Mouse (Mus musculus): Measurements from ENCODE around the gene Pip4k2b. TPM values are rescaled to one million over a fixed set of nuclear protein-coding genes. Genes with fewer than 3 reads are reported as not detected.

Gene Pip4k2b
- polyA plus RNA-seq, 1 experiment, result 17.6 TPM

DNA sequence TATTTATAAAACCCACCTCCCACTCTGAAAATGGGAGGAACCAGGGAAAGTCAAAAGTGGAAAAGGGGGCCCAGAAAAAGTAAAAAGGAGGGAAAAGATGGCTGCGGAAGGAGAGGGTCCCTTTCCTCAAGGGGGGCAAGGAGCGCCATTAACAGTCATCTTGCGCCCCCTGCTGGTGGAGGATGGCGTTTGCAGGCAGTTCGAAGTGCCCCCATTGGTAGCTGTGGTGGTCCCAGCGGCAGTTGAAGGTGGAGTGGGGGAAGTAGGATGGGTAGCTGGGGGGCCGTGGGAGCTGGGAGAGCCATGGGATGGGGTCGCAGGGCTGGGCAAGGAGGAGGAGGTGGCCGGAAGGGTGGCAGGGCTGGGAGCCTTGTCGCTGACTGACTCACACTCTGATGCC lies 54.6 kb downstream of the Pip4k2b start:
- H3K27ac ChIP-seq (ENCODE audit: insufficient read depth, low read length), result no peak overlapping the region
- DNase-seq (ENCODE audit: low read depth in 1 of 2, low spot score in 2 of 2), result peak in 1 of 2 experiments; percentile 60

DNA sequence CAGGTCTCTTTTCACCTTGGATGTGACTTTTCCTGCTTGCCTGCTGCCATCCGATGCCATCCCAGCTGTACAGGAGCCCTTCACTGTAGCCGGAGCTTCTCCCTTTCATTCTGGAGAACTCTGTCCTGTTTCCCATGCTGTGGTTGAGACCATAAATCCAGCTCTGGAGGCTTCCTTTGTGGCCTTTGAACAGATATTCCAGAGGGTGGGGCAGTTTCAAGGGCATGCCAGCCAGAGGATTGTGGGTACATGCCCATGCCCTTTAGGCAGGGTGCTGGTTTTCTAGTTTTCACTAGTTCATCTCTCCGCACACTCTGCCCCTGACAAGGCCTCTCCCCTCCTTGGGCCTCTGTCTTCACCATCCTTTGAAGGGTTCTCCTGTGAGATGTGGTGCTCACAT lies 57.4 kb downstream of the Pip4k2b start:
- TF ChIP-seq CTCF (IDR thresholded peaks at IDR 0.05; ENCODE audit: extremely low read depth, insufficient read depth, insufficient read length, insufficient replicate concordance) (no peak), POLR2A (IDR thresholded peaks at IDR 0.05; ENCODE audit: low read depth, low read length) (no peak)
- Histone ChIP-seq H3K4me3 (ENCODE audit: extremely low read depth, insufficient read depth, insufficient read length) (no peak overlapping the region), H3K27ac (ENCODE audit: insufficient read depth, low read length) (no peak overlapping the region), H3K4me1 (ENCODE audit: control insufficient read depth, insufficient read depth, insufficient read length) (peaks cover 21% of the 10 kb centered on the region), H3K27me3 (ENCODE audit: control insufficient read depth, insufficient read depth, low read length) (no peaks in the 10 kb centered on the region), H3K36me3 (ENCODE audit: control insufficient read depth, insufficient read depth, low read length) (0 out of 2 replicates have a peak, but pooled peaks cover 1% of the 10 kb centered on the region)
- no peak for DNase-seq (ENCODE audit: low read depth in 1 of 2, low spot score in 2 of 2)
- 97% methylated on average over 3 of the region's 3 CpGs for WGBS

More for the DNA sequence above, 54.6 kb downstream of the Pip4k2b start:
- 25% methylated on average over 10 of the region's 10 CpGs for WGBS
- TF ChIP-seq POLR2A (IDR thresholded peaks at IDR 0.05; ENCODE audit: low read depth, low read length) (no peak), CTCF (IDR thresholded peaks at IDR 0.05; ENCODE audit: extremely low read depth, insufficient read depth, insufficient read length, insufficient replicate concordance) (peak; percentile 98)
- Histone ChIP-seq H3K4me1 (ENCODE audit: control insufficient read depth, insufficient read depth, insufficient read length) (peaks cover 7% of the 10 kb centered on the region), H3K36me3 (ENCODE audit: control insufficient read depth, insufficient read depth, low read length) (0 out of 2 replicates have a peak, but pooled peaks cover 1% of the 10 kb centered on the region), H3K4me3 (ENCODE audit: extremely low read depth, insufficient read depth, insufficient read length) (no peak overlapping the region), H3K27me3 (ENCODE audit: control insufficient read depth, insufficient read depth, low read length) (no peaks in the 10 kb centered on the region)

DNA sequence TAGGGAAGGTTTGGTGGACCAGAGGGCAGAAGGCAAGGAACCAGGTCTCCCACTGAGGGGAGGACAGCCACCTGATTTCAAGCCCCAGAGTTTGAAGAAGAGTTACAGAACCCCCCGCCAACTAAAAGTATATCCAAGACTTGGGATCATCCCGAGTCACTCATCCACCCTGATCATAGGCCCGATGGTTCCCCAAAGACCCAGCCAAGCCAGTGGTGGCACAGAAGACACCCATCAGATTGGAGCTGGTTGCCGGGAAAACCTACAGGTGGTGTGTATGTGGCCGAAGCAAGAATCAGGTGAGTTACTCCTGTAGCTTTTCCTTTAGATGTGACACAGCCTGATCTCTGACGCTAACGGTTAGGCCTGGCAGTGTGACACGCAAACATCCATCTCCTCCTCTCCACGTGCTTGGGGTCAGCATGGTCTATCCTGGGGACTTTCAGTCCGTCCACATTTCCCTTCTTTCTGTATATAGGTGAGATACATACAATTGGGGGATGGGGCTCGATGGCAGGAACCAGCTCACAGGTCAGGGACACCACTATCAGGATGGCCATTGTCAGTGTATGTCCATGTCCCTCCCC lies 58.1 kb downstream of the Pip4k2b start:
- H3K4me3 ChIP-seq (ENCODE audit: extremely low read depth, insufficient read depth, insufficient read length), result peak overlapping the region; percentile 42; the same call in 1 of the 2 replicates
- peak overlapping the region; percentile 17; the same call in 1 of the 2 replicates for H3K27ac ChIP-seq (ENCODE audit: insufficient read depth, low read length)

DNA sequence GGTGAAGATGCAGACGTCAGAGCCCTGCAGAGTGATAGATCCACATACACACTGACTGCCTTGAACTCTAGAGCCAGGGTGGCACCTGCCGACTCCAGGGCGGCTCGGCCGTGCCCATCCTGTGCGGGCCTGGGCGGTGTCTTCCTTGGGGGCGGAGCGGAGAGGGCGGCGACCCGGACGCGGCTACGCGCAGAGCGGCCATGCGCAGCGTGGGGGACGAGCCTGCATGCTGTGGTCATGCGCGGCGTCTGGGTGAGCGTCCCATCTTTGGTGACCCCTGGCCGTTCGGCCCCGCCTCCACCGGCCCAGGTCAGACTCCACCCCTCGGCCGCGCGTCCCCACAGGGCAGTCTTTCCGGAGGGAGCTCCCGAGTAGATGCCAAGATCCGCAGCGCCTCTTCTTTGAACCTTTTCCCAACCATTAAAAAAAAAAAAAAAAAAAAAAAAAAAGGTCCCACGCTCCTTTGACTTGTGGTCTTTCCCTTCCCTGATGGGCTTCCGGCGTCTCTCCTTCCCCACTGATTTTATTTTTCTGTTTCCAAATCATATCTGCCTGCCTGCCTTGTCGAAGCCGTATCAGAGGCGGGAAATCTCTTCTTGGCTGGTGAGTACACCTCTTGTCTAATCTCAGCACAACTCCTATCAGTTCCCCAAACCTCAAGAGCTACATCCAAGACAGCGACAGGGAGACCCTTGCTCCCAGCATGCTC lies 58.7 kb downstream of the Pip4k2b start, which contains the start of gene Cisd3:
Gene Cisd3, plus strand, starts transcription at position 214 of the 709 bp plus-strand sequence.
- Histone ChIP-seq H3K36me3 (ENCODE audit: control insufficient read depth, insufficient read depth, low read length) (peaks cover 9% of the 10 kb centered on the region), H3K4me1 (ENCODE audit: control insufficient read depth, insufficient read depth, insufficient read length) (peaks cover 21% of the 10 kb centered on the region), H3K4me3 (ENCODE audit: extremely low read depth, insufficient read depth, insufficient read length) (peak within 1 kb of the TSS; percentile 55; the same call in 1 of the 2 replicates), H3K27ac (ENCODE audit: insufficient read depth, low read length) (peak within 1 kb of the TSS; percentile 97), H3K27me3 (ENCODE audit: control insufficient read depth, insufficient read depth, low read length) (no peaks in the 10 kb centered on the region)
- peak; percentile 72 for TF ChIP-seq POLR2A (IDR thresholded peaks at IDR 0.05; ENCODE audit: low read depth, low read length)
- TF ChIP-seq CTCF (IDR thresholded peaks at IDR 0.05; ENCODE audit: extremely low read depth, insufficient read depth, insufficient read length, insufficient replicate concordance), result no peak
- WGBS, result 2% methylated on average over 43 of the region's 43 CpGs
- peak; percentile 61 to 93 for DNase-seq (ENCODE audit: low read depth in 1 of 2, low spot score in 2 of 2)

More for the DNA sequence above, 58.1 kb downstream of the Pip4k2b start:
- no peak for DNase-seq (ENCODE audit: low read depth in 1 of 2, low spot score in 2 of 2)
- Histone ChIP-seq H3K27me3 (ENCODE audit: control insufficient read depth, insufficient read depth, low read length) (no peaks in the 10 kb centered on the region), H3K36me3 (ENCODE audit: control insufficient read depth, insufficient read depth, low read length) (peaks cover 7% of the 10 kb centered on the region; the same call in 1 of the 2 replicates), H3K4me1 (ENCODE audit: control insufficient read depth, insufficient read depth, insufficient read length) (peaks cover 21% of the 10 kb centered on the region)
- TF ChIP-seq POLR2A (IDR thresholded peaks at IDR 0.05; ENCODE audit: low read depth, low read length), result no peak
- 84% methylated on average over 11 of the region's 11 CpGs for whole genome bisulfite sequencing

DNA sequence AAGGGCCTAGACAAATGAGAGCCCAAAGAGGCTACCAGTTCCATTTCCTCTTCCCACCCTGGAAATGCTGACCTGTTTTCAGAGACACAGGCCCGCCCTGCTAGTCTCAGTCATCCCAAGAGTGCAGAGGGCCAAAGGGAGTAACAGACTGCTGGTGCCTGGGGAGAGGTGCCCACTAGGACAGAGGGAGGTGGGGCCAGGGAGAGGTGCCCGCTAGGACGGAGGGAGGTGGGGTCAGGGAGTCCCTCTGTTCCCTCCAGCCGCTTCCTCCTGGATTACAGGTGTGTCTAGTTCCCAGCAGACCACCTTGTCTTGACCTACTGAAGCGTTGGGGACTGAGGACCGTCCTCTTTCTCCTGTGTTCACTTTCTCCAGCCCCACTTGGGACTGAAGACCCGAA lies 59.7 kb downstream of the Pip4k2b start:
- WGBS, result 66% methylated on average over 7 of the region's 7 CpGs
- Histone ChIP-seq H3K4me1 (ENCODE audit: control insufficient read depth, insufficient read depth, insufficient read length) (peaks cover 21% of the 10 kb centered on the region), H3K27ac (ENCODE audit: insufficient read depth, low read length) (peak overlapping the region; percentile 97), H3K36me3 (ENCODE audit: control insufficient read depth, insufficient read depth, low read length) (peaks cover 17% of the 10 kb centered on the region), H3K27me3 (ENCODE audit: control insufficient read depth, insufficient read depth, low read length) (no peaks in the 10 kb centered on the region), H3K4me3 (ENCODE audit: extremely low read depth, insufficient read depth, insufficient read length) (peak overlapping the region; percentile 55; the same call in 1 of the 2 replicates)
- DNase-seq (ENCODE audit: low read depth in 1 of 2, low spot score in 2 of 2), result no peak
- TF ChIP-seq POLR2A (IDR thresholded peaks at IDR 0.05; ENCODE audit: low read depth, low read length) (no peak), CTCF (IDR thresholded peaks at IDR 0.05; ENCODE audit: extremely low read depth, insufficient read depth, insufficient read length, insufficient replicate concordance) (no peak)

DNA sequence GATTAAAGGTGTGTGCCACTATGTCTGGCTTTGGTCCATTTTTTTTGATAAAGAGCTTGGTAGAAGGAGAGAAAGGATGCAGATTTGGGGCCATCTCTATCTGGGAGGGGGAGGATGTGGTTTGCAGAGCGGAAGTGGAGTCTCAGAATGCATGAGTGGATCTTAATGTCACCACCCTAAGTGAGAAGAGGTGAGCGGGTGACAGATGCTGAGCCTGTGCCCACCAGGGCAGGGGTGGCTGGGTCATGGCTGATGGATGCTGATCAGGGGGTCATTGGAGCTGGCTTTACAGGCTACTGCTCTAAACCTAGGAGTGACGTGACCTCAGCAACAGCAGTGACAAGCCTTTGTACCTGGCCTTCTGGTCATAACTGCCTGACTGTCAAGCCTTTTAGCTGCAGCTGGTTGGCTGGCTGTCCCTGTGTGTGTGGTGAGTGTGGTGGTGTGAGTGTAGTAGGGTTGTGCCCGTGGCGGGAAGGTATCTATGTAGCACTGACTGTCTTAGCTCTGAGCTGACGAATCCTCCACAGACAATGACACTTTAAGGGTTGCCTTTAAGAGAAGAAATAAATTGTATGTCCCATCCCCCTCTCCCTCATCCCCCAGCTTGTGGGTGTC lies 60.3 kb downstream of the Pip4k2b start:
- H3K36me3 ChIP-seq (ENCODE audit: control insufficient read depth, insufficient read depth, low read length), result peaks cover 22% of the 10 kb centered on the region
- H3K27me3 ChIP-seq (ENCODE audit: control insufficient read depth, insufficient read depth, low read length), result no peaks in the 10 kb centered on the region
- peak; percentile 39 for TF ChIP-seq POLR2A (IDR thresholded peaks at IDR 0.05; ENCODE audit: low read depth, low read length)
- TF ChIP-seq CTCF (IDR thresholded peaks at IDR 0.05; ENCODE audit: extremely low read depth, insufficient read depth, insufficient read length, insufficient replicate concordance), result no peak
- DNase-seq (ENCODE audit: low read depth in 1 of 2, low spot score in 2 of 2), result peak; percentile 79 to 80
- peaks cover 21% of the 10 kb centered on the region for H3K4me1 ChIP-seq (ENCODE audit: control insufficient read depth, insufficient read depth, insufficient read length)
- 10% methylated on average over 6 of the region's 6 CpGs for WGBS
- peak overlapping the region; percentile 97 for H3K27ac ChIP-seq (ENCODE audit: insufficient read depth, low read length)
- peak overlapping the region; percentile 55 for H3K4me3 ChIP-seq (ENCODE audit: extremely low read depth, insufficient read depth, insufficient read length)
